Mouse (Mus musculus): Measurements from ENCODE around the gene Clec2d.

DNA sequence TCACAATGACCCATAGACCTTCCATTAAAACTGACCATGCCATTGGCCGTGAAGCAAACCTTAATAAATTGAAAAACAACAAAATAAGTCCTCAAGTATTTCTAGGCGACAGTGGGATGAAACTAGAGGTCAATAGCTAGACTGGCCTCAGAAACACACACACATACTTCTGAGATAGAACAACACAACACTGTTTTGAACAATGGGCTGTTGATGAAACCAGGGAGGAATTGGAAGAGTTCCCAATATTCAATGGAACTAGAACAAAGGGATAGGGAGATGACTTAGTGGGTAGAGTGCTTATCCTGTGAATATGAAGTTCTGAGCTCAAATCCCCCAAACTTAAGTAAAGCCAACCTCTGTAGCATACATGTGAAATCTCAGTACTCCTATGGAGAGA, 34.6 kb downstream of the Clec2d start:
- TF ChIP-seq CTCF (IDR thresholded peaks at IDR 0.05; ENCODE audit: insufficient read depth, low read length) (no peak), POLR2A (IDR thresholded peaks at IDR 0.05; ENCODE audit: borderline replicate concordance, extremely low read depth, low read depth, low read length) (no peak)

Measured in lung, adult 2 months (tissue).